In genomic region chr2:80038642-80039445, GRCm38 (mm10) we compare ENCODE assay signal across 9 mouse cellular contexts.
DNase-seq lines count a peak whose midpoint lies in the region; ATAC-seq lines count a peak whose summit lies in the region.
"Had no signal": no experiment of that assay in that cellular context is flagged by ENCODE, and none has a peak within 500 bp of the region (broad histone marks: within the 10 kb centered on the region; RNA-seq: fewer than 3 reads in every experiment).

No protein-coding gene starts in this region.

- peak; percentile 61 for ATAC-seq in heart, embryonic 14.5 days (ENCODE audit: insufficient number of reproducible peaks, insufficient read depth, low FRiP score, low read depth)
- ATAC-seq in hindbrain, embryonic 13.5 days (ENCODE audit: low FRiP score) = no peak

- H3K27ac ChIP-seq in heart, embryonic 14.5 days (replicated peaks in 1 of 2; ENCODE audit: control insufficient read depth in 1 of 2, insufficient read depth in 1 of 2, low read depth in 2 of 2, low read length in 2 of 2) = peak overlapping the region; percentile 58 to 77
- H3K27ac ChIP-seq in hindbrain, embryonic 13.5 days = no peak overlapping the region

- no peaks in the 10 kb centered on the region for H3K9me3 ChIP-seq in heart, embryonic 14.5 days (ENCODE audit: control insufficient read depth, low read length)
- H3K9me3 ChIP-seq in hindbrain, embryonic 13.5 days = no peaks in the 10 kb centered on the region

- 39% methylated on average over 10 of the region's 10 CpGs for WGBS in heart, embryonic 14.5 days
- WGBS in hindbrain, embryonic 13.5 days = 76% methylated on average over 10 of the region's 10 CpGs

- peak overlapping the region; percentile 42 for H3K4me2 ChIP-seq in heart, embryonic 14.5 days (ENCODE audit: low read length)
- no peak overlapping the region for H3K4me2 ChIP-seq in hindbrain, embryonic 13.5 days

- peak overlapping the region; percentile 58 for H3K9ac ChIP-seq in heart, embryonic 14.5 days (ENCODE audit: low read length)
- no peak overlapping the region for H3K9ac ChIP-seq in hindbrain, embryonic 13.5 days

- H3K4me1 ChIP-seq in heart, embryonic 14.5 days (ENCODE audit: control insufficient read depth in 2 of 2, insufficient read depth in 2 of 2, low read length in 2 of 2) = no peaks in the 10 kb centered on the region; a peak in 1 of 4 replicates
- H3K4me1 ChIP-seq in hindbrain, embryonic 13.5 days (replicated peaks) = no peaks in the 10 kb centered on the region

- peak overlapping the region; percentile 38 to 56 for H3K4me3 ChIP-seq in heart, embryonic 14.5 days (ENCODE audit: control insufficient read depth in 1 of 2, insufficient read depth in 1 of 2, low read depth in 1 of 2, low read length in 2 of 2)
- no peak overlapping the region for H3K4me3 ChIP-seq in hindbrain, embryonic 13.5 days

- H3K36me3 ChIP-seq in heart, embryonic 14.5 days (ENCODE audit: control insufficient read depth, insufficient read depth, low read length) = no peaks in the 10 kb centered on the region
- H3K36me3 ChIP-seq in hindbrain, embryonic 13.5 days = no peaks in the 10 kb centered on the region

- H3K27me3 ChIP-seq in heart, embryonic 14.5 days (ENCODE audit: control insufficient read depth, insufficient read depth, low read length) = no peaks in the 10 kb centered on the region
- no peaks in the 10 kb centered on the region for H3K27me3 ChIP-seq in hindbrain, embryonic 13.5 days

- peak; percentile 27 to 70 for DNase-seq in adrenal gland, adult (ENCODE audit: inconsistent age in 2 of 2, low spot score in 1 of 2)
- DNase-seq in adrenal gland, postnatal 4 days (ENCODE audit: low spot score in 2 of 2) = no peak
- peak; percentile 40 to 51 for DNase-seq in kidney, postnatal 4 days
- peak; percentile 16 for DNase-seq in ovary, postnatal 14 days (ENCODE audit: low spot score)
- no peak for DNase-seq in natural killer cell, adult 2 months (ENCODE audit: low spot score in 2 of 2)
- DNase-seq in T-cell, adult 2 months (ENCODE audit: low spot score) = no peak
- DNase-seq: right cerebral cortex, postnatal 25 days had no signal

Comparison
In these comparisons a context has a peak if more than half of its experiments do, and no peak if none do; other contexts are left out.
1. DNase-seq: peak in adrenal gland, adult (2 of 2), kidney, postnatal 4 days (2 of 2) and ovary, postnatal 14 days (single experiment); none in adrenal gland, postnatal 4 days (0 of 2), natural killer cell, adult 2 months (0 of 2) and T-cell, adult 2 months (single experiment).